Mouse (Mus musculus): ENCODE measurements around the gene Abcg5.

DNA sequence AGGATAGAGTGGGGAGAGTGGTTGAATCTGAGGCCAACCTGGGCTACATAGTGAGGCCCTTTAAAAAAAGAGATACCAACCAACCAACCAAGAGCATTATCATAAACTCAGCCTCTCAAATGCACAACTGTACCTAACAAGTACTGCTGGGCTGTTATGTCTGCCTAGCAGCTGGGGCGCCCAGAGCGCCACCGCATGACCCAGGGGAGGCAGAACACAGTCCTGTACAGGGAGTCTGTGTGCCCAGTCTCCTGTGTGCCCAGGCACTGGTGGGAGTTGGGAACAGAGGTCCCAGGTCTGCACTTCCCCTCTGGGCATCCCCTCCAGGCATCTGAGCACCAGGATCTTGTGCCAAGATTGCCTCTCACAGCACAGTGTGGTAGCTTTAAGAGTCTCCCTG lies 42.4 kb upstream of the Abcg5 start:
- TF ChIP-seq GATA1 (IDR thresholded peaks at IDR 0.05; ENCODE audit: borderline replicate concordance, low read length) (no peak), FLI1 (IDR thresholded peaks at IDR 0.05; ENCODE audit: low read length) (no peak)
